Mouse (Mus musculus) Patski (cell line): ENCODE results near the gene Ccdc62. TPM values are rescaled to one million over a fixed set of nuclear protein-coding genes. Genes with fewer than 3 reads are reported as not detected.
A peak's percentile ranks its signal among the peaks of the same experiment; 100 is the strongest.

Source experiments
- ATAC-seq: fragments of 100-300 bp; one replicate; pipeline ENCODE4 v1.8.0; 2021
- CTCF ChIA-PET: fragments of 350-600 bp; sonication (Branson Sonifier 250); formaldehyde crosslinking; loops from one replicate; lab custom pipeline; 2022; ENCODE audit warnings: inconsistent platforms; lab: Charles Lee
- POLR2A ChIA-PET: fragments of 350-600 bp; sonication (Branson Sonifier 250); formaldehyde crosslinking; loops from one replicate; lab custom pipeline; 2022; ENCODE audit warnings: antibody characterized with exemption, inconsistent platforms; lab: Charles Lee
- DNase-seq: peaks from one replicate; pipeline ENCODE4 v3.0.0-alpha.2; 2011; ENCODE audit warnings: low read depth, low spot score
- H3K27me3 ChIP-seq: fragments of 371-371 bp; one replicate; pipeline ENCODE4 v1.5.1; 2021
- CTCF ChIP-seq: fragments of 100-300 bp; IDR thresholded peaks from one replicate; pipeline ENCODE4 v1.5.1; 2021
- in situ Hi-C: fragments of 300-500 bp; cut with MboI; formaldehyde crosslinking; loops from 3 replicates; pipeline ENCODE4 v1.11.1; 2018; ENCODE audit warnings: low pct_unique_long_range_greater_than_20kb, mixed read lengths
- polyA plus RNA-seq: library from polyadenylated mRNA; unstranded; gene quantifications from one replicate; pipeline ENCODE4 v1.2.3, GENCODE M21; 2021

The Ccdc62 gene
- polyA plus RNA-seq, 1 experiment from 2014 or later = 6.7 TPM

- TF ChIP-seq CTCF = no peak
- ATAC-seq (no peak), DNase-seq (no peak)
- in situ Hi-C loops = no loop called here
- ChIA-PET CTCF (interaction anchor here (3.7 kb wide), 1 partner anchor 10 kb away, joined by 12 read pairs; no protein-coding TSS in a partner anchor), POLR2A (no interaction called here)
- H3K27me3 ChIP-seq = no peaks in the 10 kb centered on the region
These were observed 57.0 kb downstream of the Ccdc62 start for GRCm38 (mm10) chr5:123987511-123987910.

GRCm38 (mm10) chr5:123989941-123990885 is 59.7 kb downstream of the Ccdc62 start:
- no peak for ATAC-seq
- in situ Hi-C loops = loop anchor here (5.0 kb wide), 2 partner anchors 38 to 163 kb away; no protein-coding TSS in a partner anchor
- CTCF ChIA-PET = interaction anchor here (0.8 to 3.7 kb wide), 5 partner anchors 9 to 34 kb away, joined by 3 to 12 read pairs (median 4); partner anchors contain the start of gene Hip1r
- DNase-seq = no peak
- no peak for TF ChIP-seq CTCF
- POLR2A ChIA-PET = interaction anchor here (0.7 kb wide), 1 partner anchor 16 kb away, joined by 3 read pairs; the partner anchor contains the start of gene Hip1r
- H3K27me3 ChIP-seq = no peaks in the 10 kb centered on the region

- in situ Hi-C loops = loop anchor here (5.0 kb wide), 2 partner anchors 39 to 164 kb away; no protein-coding TSS in a partner anchor
- DNase-seq (no peak), ATAC-seq (no peak)
- CTCF ChIA-PET = interaction anchor here (1.2 to 2.9 kb wide), 6 partner anchors 10 to 65 kb away, joined by 3 to 19 read pairs (median 6); no protein-coding TSS in a partner anchor
- H3K27me3 ChIP-seq = no peaks in the 10 kb centered on the region
- POLR2A ChIA-PET = no interaction called here
- no peak for TF ChIP-seq CTCF
These were observed 60.8 kb downstream of the Ccdc62 start for GRCm38 (mm10) chr5:123991321-123991720.

DNA sequence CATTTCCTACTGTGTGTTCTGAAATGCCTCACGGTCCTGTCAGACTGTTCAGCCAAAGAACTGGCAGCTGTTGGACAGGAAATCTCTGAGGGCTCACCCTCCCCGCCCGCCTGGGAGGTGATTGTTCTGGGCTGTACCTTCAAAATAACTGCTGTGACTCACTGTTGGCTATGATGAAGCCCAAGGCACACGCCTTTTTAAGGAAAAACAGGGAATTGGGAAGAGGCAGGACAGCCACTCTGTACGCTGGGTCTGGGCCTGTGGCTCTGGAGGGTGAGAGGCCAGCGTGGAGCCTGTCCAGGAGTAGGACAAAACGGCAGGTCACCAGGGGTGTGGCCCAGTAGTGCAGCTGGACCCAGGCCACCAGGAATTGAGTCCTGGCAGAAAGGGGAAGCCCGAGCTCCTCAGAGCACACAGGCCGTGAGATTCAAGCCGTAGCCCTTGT is 61.7 kb downstream of the Ccdc62 start:
- CTCF ChIA-PET = interaction anchor here (0.6 to 2.9 kb wide), 15 partner anchors 9 to 93 kb away, joined by 3 to 19 read pairs (median 6); no protein-coding TSS in a partner anchor
- no peaks in the 10 kb centered on the region for H3K27me3 ChIP-seq
- POLR2A ChIA-PET = interaction anchor here (0.6 to 1.2 kb wide), 4 partner anchors 36 to 994 kb away, joined by 3 to 4 read pairs (median 4); partner anchors contain the start of genes Ccdc62 and Vps37b
- in situ Hi-C loops = loop anchor here (5.0 kb wide), 2 partner anchors 40 to 165 kb away; no protein-coding TSS in a partner anchor
- ATAC-seq (peak; percentile 48), DNase-seq (peak; percentile 63)
- no peak for TF ChIP-seq CTCF

DNA sequence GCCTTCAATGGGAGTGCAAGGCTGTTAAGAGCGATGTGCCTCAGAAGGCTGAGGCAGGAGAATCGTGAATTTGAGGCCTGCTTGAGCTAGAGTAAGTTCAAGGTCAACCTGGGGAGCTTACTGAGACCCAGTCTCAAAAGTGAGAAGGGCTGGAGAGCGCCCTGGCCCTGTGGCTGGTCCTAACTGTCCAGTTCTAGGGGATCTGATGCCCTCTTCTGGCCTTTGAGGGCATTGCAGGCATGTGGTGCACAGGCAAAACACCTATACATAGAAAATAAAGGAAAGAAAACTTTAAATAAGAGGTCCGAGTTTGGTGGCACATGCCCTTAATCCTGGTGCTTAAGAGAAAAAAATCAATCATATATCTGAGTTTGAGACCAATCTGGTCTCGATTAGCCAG is 62.3 kb downstream of the Ccdc62 start:
- no peak for ATAC-seq

GRCm38 (mm10) chr5:123993263-123994036 is 63.0 kb downstream of the Ccdc62 start:
- DNase-seq (no peak), ATAC-seq (no peak)
- in situ Hi-C loops = loop anchor here (5.0 kb wide), 2 partner anchors 41 to 166 kb away; no protein-coding TSS in a partner anchor
- H3K27me3 ChIP-seq = no peaks in the 10 kb centered on the region
- TF ChIP-seq CTCF = no peak
- POLR2A ChIA-PET = interaction anchor here (1.0 to 1.2 kb wide), 4 partner anchors 11 to 93 kb away, joined by 3 to 4 read pairs (median 4); partner anchors contain the start of gene Ccdc62
- CTCF ChIA-PET = interaction anchor here (1.5 to 2.9 kb wide), 9 partner anchors 10 to 91 kb away, joined by 4 to 19 read pairs (median 12); no protein-coding TSS in a partner anchor

More for the DNA sequence above, 62.3 kb downstream of the Ccdc62 start:
- no peak for TF ChIP-seq CTCF
- peak; percentile 73 for DNase-seq
- CTCF ChIA-PET = interaction anchor here (0.6 to 2.9 kb wide), 15 partner anchors 9 to 93 kb away, joined by 3 to 19 read pairs (median 6); no protein-coding TSS in a partner anchor
- H3K27me3 ChIP-seq = no peaks in the 10 kb centered on the region
- POLR2A ChIA-PET = interaction anchor here (1.0 to 1.2 kb wide), 4 partner anchors 39 to 94 kb away, joined by 3 to 4 read pairs (median 4); partner anchors contain the start of genes Ccdc62 and Vps37b
- in situ Hi-C loops = loop anchor here (5.0 kb wide), 2 partner anchors 40 to 165 kb away; no protein-coding TSS in a partner anchor

GRCm38 (mm10) chr5:123994468-123994867 is 64.0 kb downstream of the Ccdc62 start:
- in situ Hi-C loops = loop anchor here (5.0 kb wide), 2 partner anchors 42 to 167 kb away; no protein-coding TSS in a partner anchor
- ChIA-PET POLR2A (interaction anchor here (1.0 kb wide), 1 partner anchor 10 kb away, joined by 3 read pairs; no protein-coding TSS in a partner anchor), CTCF (interaction anchor here (2.2 to 2.9 kb wide), 3 partner anchors 48 to 90 kb away, joined by 8 to 19 read pairs (median 12); no protein-coding TSS in a partner anchor)
- TF ChIP-seq CTCF = no peak
- no peaks in the 10 kb centered on the region for H3K27me3 ChIP-seq
- DNase-seq = no peak
- ATAC-seq = no peak

GRCm38 (mm10) chr5:123995388-123995787 is 64.9 kb downstream of the Ccdc62 start:
- in situ Hi-C loops = no loop called here
- ChIA-PET CTCF (interaction anchor here (2.2 to 2.5 kb wide), 2 partner anchors 78 to 89 kb away, joined by 8 to 12 read pairs; no protein-coding TSS in a partner anchor), POLR2A (no interaction called here)
- no peak for DNase-seq
- no peak for TF ChIP-seq CTCF
- H3K27me3 ChIP-seq = no peaks in the 10 kb centered on the region
- no peak for ATAC-seq

DNA sequence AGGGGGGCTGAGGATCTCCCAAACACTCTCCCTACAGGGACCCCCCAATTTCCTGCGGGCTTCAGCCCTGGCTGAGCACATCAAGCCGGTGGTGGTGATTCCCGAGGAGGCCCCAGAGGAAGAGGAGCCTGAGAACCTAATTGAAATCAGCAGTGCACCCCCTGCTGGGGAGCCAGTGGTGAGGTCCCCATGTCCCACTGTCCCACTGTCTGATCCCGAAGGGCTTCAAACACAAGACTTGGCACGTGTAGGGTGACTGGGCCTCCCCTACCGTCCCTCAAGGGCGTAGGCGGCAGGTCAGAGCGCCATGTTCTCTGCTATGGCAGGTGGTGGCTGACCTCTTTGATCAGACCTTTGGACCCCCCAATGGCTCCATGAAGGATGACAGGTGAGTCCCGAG is 65.7 kb downstream of the Ccdc62 start:
- ATAC-seq (no peak), DNase-seq (no peak)
- ChIA-PET POLR2A (no interaction called here), CTCF (interaction anchor here (2.0 kb wide), 1 partner anchor 89 kb away, joined by 9 read pairs; no protein-coding TSS in a partner anchor)
- in situ Hi-C loops = no loop called here
- no peak for TF ChIP-seq CTCF
- no peaks in the 10 kb centered on the region for H3K27me3 ChIP-seq
